Mouse (Mus musculus) gastrocnemius, postnatal 25 days (tissue): ENCODE measurements around the gene Scgb1b18. TPM values are rescaled to one million over a fixed set of nuclear protein-coding genes. Genes with fewer than 3 reads are reported as not detected.
"Not testable (repeated sequence)": the region's sequence is repeated elsewhere in the genome, so short reads cannot be mapped to it uniquely, and the experiment has no call there.

Experiments used
- DNase-seq: peaks from one replicate; pipeline ENCODE4 v3.0.0; 2022
- long read RNA-seq, 2 experiments: library from polyadenylated mRNA; stranded (forward); transcript quantifications; one replicate each; pipeline ENCODE4 v2.0.0; 2021
- total RNA-seq, 2 experiments: library from RNA; stranded (reverse); gene quantifications; 1 replicate in 1 of 2; 2 replicates in 1 of 2; pipeline ENCODE4 v1.2.3; 2021

The Scgb1b18 gene
- total RNA-seq = not detected
- long read RNA-seq, experiment 1 = 0 reads
- long read RNA-seq, experiment 2 = 0 reads

- DNase-seq = not testable (repeated sequence)
These were observed at the start of gene Scgb1b18 for GRCm38 (mm10) chr7:33185268-33185667. Gene Scgb1b18 (plus strand): TSS chr7:33185568.

GRCm38 (mm10) chr7:33173764-33174163, 11.6 kb upstream of the Scgb1b18 start, which contains the start of gene Scgb2b18:
Gene Scgb2b18 (minus strand): TSS chr7:33173864.
- DNase-seq = not testable (repeated sequence)

Other genes with a start within 250 kb of the Scgb1b18 start
- gene Scgb2b17, start 129.0 kb upstream of the Scgb1b18 start, total RNA-seq = not detected
- not detected for gene Scgb1b17, start 122.1 kb upstream of the Scgb1b18 start, total RNA-seq
- gene Scgb2b18, start 11.7 kb upstream of the Scgb1b18 start, total RNA-seq = not detected
- gene Scgb2b19, start 94.8 kb downstream of the Scgb1b18 start, total RNA-seq = not detected
- not detected for gene Scgb1b19, start 101.7 kb downstream of the Scgb1b18 start, total RNA-seq
- gene Scgb2b20, start 180.8 kb downstream of the Scgb1b18 start, total RNA-seq = not detected
- gene Scgb1b20, start 187.7 kb downstream of the Scgb1b18 start, total RNA-seq = not detected